Mouse (Mus musculus) G1E (cell line): ENCODE measurements around the gene Cacng8. TPM values are rescaled to one million over a fixed set of nuclear protein-coding genes. Genes with fewer than 3 reads are reported as not detected.

ENCODE experiments used
- ATAC-seq: 2 replicates; pipeline ENCODE4 v1.8.0; 2016; ENCODE audit warnings: mild to moderate bottlenecking; ENCODE audit not compliant: insufficient number of reproducible peaks, poor library complexity, low FRiP score, severe bottlenecking; ENCODE audit errors: extremely low read depth
- DNase-seq: peaks from one replicate; pipeline ENCODE4 v3.0.0; 2012; ENCODE audit warnings: low spot score
- H3K27me3 ChIP-seq: 2 replicates; pipeline ENCODE4 v1.6.1; 2012; ENCODE audit warnings: mild to moderate bottlenecking, low read length, inconsistent platforms; ENCODE audit not compliant: insufficient read depth
- H3K36me3 ChIP-seq: replicated peaks from 2 replicates; pipeline ENCODE3; 2012; ENCODE audit warnings: mild to moderate bottlenecking, inconsistent platforms
- H3K4me1 ChIP-seq: 2 replicates; pipeline ENCODE4 v1.6.1; 2012; ENCODE audit warnings: low read depth, low read length, inconsistent platforms, mixed read lengths; ENCODE audit not compliant: insufficient read depth
- H3K4me3 ChIP-seq: 2 replicates; pipeline ENCODE4 v1.5.1; 2012; ENCODE audit warnings: low read depth, mild to moderate bottlenecking, inconsistent platforms, low read length, moderate library complexity, mixed read lengths
- H3K9me3 ChIP-seq: replicated peaks from 2 replicates; pipeline ENCODE4 v1.6.1; 2012; ENCODE audit warnings: inconsistent platforms
- CTCF ChIP-seq: IDR thresholded peaks from 2 replicates; pipeline ENCODE4 v1.5.1; 2012; ENCODE audit warnings: low read depth, low read length, inconsistent platforms, mixed read lengths
- GATA1 ChIP-seq: IDR thresholded peaks from 2 replicates; pipeline ENCODE4 v1.6.1; 2012; ENCODE audit warnings: borderline replicate concordance, low read length, inconsistent platforms, mixed read lengths
- GATA2 ChIP-seq: IDR thresholded peaks from 2 replicates; pipeline ENCODE4 v1.6.1; 2012; ENCODE audit warnings: low read depth, low read length, inconsistent platforms, borderline replicate concordance
- POLR2AphosphoS5 ChIP-seq: IDR thresholded peaks from 2 replicates; pipeline ENCODE4 v1.6.1; 2012; ENCODE audit warnings: low read depth, low read length, inconsistent platforms; ENCODE audit not compliant: insufficient replicate concordance
- TAL1 ChIP-seq: conservative IDR thresholded peaks from 2 replicates; pipeline ENCODE4 v1.6.1; 2012; ENCODE audit warnings: low read depth, low read length, inconsistent platforms, mixed read lengths
- polyA plus RNA-seq: library from polyadenylated mRNA; stranded (reverse); fragments of >175 nt; gene quantifications from 2 replicates; pipeline ENCODE4 v1.2.3, GENCODE M21; 2012
- total RNA-seq, 2 experiments: library from RNA; stranded (forward) in 1 of 2; stranded (reverse) in 1 of 2; fragments of 200-1000 nt in 1 of 2; fragments of >200 nt in 1 of 2; fragmentation: Nextera tagmentation in 1 of 2; gene quantifications; 2 replicates each; pipeline ENCODE4 v1.2.3; 2014 to 2017

Cacng8 gene
- total RNA-seq (2014; fragmentation: Nextera tagmentation) (not detected in 2 replicates), total RNA-seq (2017) (not detected in 2 replicates), polyA plus RNA-seq (not detected in 2 replicates)

GRCm38 (mm10) chr7:3390413-3391080 lies at the start of gene Cacng8:
Cacng8 (plus strand) TSS chr7:3390683.
- H3K4me1 ChIP-seq: no peaks in the 10 kb centered on the region
- H3K9me3 ChIP-seq: no peaks in the 10 kb centered on the region
- TF ChIP-seq GATA1 (no peak), TAL1 (no peak), CTCF (no peak), POLR2AphosphoS5 (no peak), GATA2 (no peak)
- no peaks in the 10 kb centered on the region for H3K27me3 ChIP-seq
- no peaks in the 10 kb centered on the region for H3K36me3 ChIP-seq
- ATAC-seq (no peak), DNase-seq (no peak)
- no peak within 1 kb of the TSS for H3K4me3 ChIP-seq

GRCm38 (mm10) chr7:3343861-3344260 lies 46.6 kb upstream of the Cacng8 start:
- Histone ChIP-seq H3K4me3 (no peak overlapping the region), H3K36me3 (no peaks in the 10 kb centered on the region), H3K4me1 (no peaks in the 10 kb centered on the region), H3K27me3 (no peaks in the 10 kb centered on the region), H3K9me3 (no peaks in the 10 kb centered on the region)
- ATAC-seq: no peak
- TF ChIP-seq POLR2AphosphoS5 (no peak), GATA1 (no peak), CTCF (no peak), TAL1 (no peak), GATA2 (no peak)
- DNase-seq: no peak

GRCm38 (mm10) chr7:3345301-3345700 lies 45.2 kb upstream of the Cacng8 start:
- no peak for ATAC-seq
- Histone ChIP-seq H3K9me3 (no peaks in the 10 kb centered on the region), H3K4me1 (no peaks in the 10 kb centered on the region), H3K4me3 (no peak overlapping the region), H3K36me3 (no peaks in the 10 kb centered on the region), H3K27me3 (no peaks in the 10 kb centered on the region)
- TF ChIP-seq CTCF (no peak), TAL1 (no peak), POLR2AphosphoS5 (no peak), GATA1 (no peak), GATA2 (no peak)
- DNase-seq: no peak

- no peaks in the 10 kb centered on the region for H3K36me3 ChIP-seq
- no peaks in the 10 kb centered on the region for H3K27me3 ChIP-seq
- H3K9me3 ChIP-seq: peaks cover 7% of the 10 kb centered on the region
- TF ChIP-seq GATA2 (no peak), GATA1 (no peak), POLR2AphosphoS5 (no peak), CTCF (no peak), TAL1 (no peak)
- H3K4me3 ChIP-seq: no peak overlapping the region
- ATAC-seq (no peak), DNase-seq (no peak)
- no peaks in the 10 kb centered on the region for H3K4me1 ChIP-seq
These were observed 42.9 kb upstream of the Cacng8 start for GRCm38 (mm10) chr7:3347366-3348287.

- ATAC-seq (no peak), DNase-seq (no peak)
- H3K27me3 ChIP-seq: no peaks in the 10 kb centered on the region
- H3K4me3 ChIP-seq: no peak overlapping the region
- peaks cover 7% of the 10 kb centered on the region for H3K9me3 ChIP-seq
- no peak for TF ChIP-seq GATA2
- TF ChIP-seq TAL1: no peak
- TF ChIP-seq GATA1: no peak
- TF ChIP-seq POLR2AphosphoS5: no peak
- TF ChIP-seq CTCF: no peak
- H3K36me3 ChIP-seq: no peaks in the 10 kb centered on the region
- no peaks in the 10 kb centered on the region for H3K4me1 ChIP-seq
These were observed 42.2 kb upstream of the Cacng8 start for GRCm38 (mm10) chr7:3348326-3348725.

- Histone ChIP-seq H3K4me1 (no peaks in the 10 kb centered on the region), H3K9me3 (peaks cover 7% of the 10 kb centered on the region), H3K4me3 (no peak overlapping the region), H3K27me3 (no peaks in the 10 kb centered on the region), H3K36me3 (no peaks in the 10 kb centered on the region)
- TF ChIP-seq TAL1: no peak
- TF ChIP-seq CTCF: no peak
- no peak for TF ChIP-seq POLR2AphosphoS5
- no peak for TF ChIP-seq GATA1
- no peak for TF ChIP-seq GATA2
- ATAC-seq (no peak), DNase-seq (no peak)
These were observed 40.7 kb upstream of the Cacng8 start for GRCm38 (mm10) chr7:3349775-3350174.
